Mouse (Mus musculus) embryonic facial prominence, embryonic 12.5 days (tissue): ENCODE results near the gene Fbxo47. TPM values are rescaled to one million over a fixed set of nuclear protein-coding genes. Genes with fewer than 3 reads are reported as not detected.

Experiments
- ATAC-seq: fragments of 200-750 bp; cut with Nextera tagmentation; 2 replicates; pipeline ENCODE4 v1.8.0; 2017; ENCODE audit not compliant: insufficient number of reproducible peaks, insufficient read depth, low FRiP score, low TSS enrichment
- H3K27ac ChIP-seq: fragments of 300-500 bp; sonication (generic); 2 replicates; pipeline ENCODE4 v1.5.1; 2016; ENCODE audit warnings: mild to moderate bottlenecking
- H3K27me3 ChIP-seq: fragments of 300-500 bp; sonication (generic); 2 replicates; pipeline ENCODE4 v1.6.1; 2016; ENCODE audit warnings: mild to moderate bottlenecking, moderate library complexity
- H3K36me3 ChIP-seq: fragments of 300-500 bp; sonication (generic); 2 replicates; pipeline ENCODE4 v1.6.1; 2016; ENCODE audit warnings: mild to moderate bottlenecking
- H3K4me1 ChIP-seq: fragments of 300-500 bp; sonication (generic); 2 replicates; pipeline ENCODE4 v1.6.1; 2016
- H3K4me2 ChIP-seq: fragments of 300-500 bp; sonication (generic); replicated peaks from 2 replicates; pipeline ENCODE4 v1.6.1; 2016; ENCODE audit warnings: mild to moderate bottlenecking, moderate library complexity
- H3K4me3 ChIP-seq: fragments of 300-500 bp; sonication (generic); 2 replicates; pipeline ENCODE4 v1.5.1; 2016; ENCODE audit warnings: mild to moderate bottlenecking
- H3K9ac ChIP-seq: fragments of 300-500 bp; sonication (generic); 2 replicates; pipeline ENCODE4 v1.6.1; 2016; ENCODE audit warnings: mild to moderate bottlenecking, moderate library complexity
- H3K9me3 ChIP-seq: fragments of 300-500 bp; sonication (generic); 2 replicates; pipeline ENCODE4 v1.6.1; 2016; ENCODE audit warnings: mild to moderate bottlenecking, moderate library complexity
- WGBS: fragments of 180-500 bp; shearing (Covaris S2); methylation state at CpG from one replicate; pipeline ENCODE4 v1.1.7; 2016; 5-methylcytosine and 5-hydroxymethylcytosine counted together
- polyA plus RNA-seq: library from polyadenylated mRNA; unstranded; fragments of >200 nt; fragmentation: Nextera tagmentation; extraction: Ambion mirVana; gene quantifications from 2 replicates; pipeline ENCODE4 v1.2.1, GENCODE M21; 2016

Gene Fbxo47
- polyA plus RNA-seq, 1 experiment from 2014 or later, result 0.51 TPM

GRCm38 (mm10) chr11:97905540-97905939 lies 21.6 kb upstream of the Fbxo47 start:
- no peaks in the 10 kb centered on the region for H3K9me3 ChIP-seq
- H3K9ac ChIP-seq, result no peak overlapping the region
- H3K4me1 ChIP-seq, result no peaks in the 10 kb centered on the region
- no peaks in the 10 kb centered on the region for H3K27me3 ChIP-seq
- no peak overlapping the region for H3K27ac ChIP-seq
- no peaks in the 10 kb centered on the region for H3K36me3 ChIP-seq
- 83% methylated on average over 2 of the region's 2 CpGs for WGBS
- no peak for ATAC-seq
- H3K4me3 ChIP-seq, result no peak overlapping the region
- H3K4me2 ChIP-seq, result no peak overlapping the region

GRCm38 (mm10) chr11:97904801-97905200 lies 20.8 kb upstream of the Fbxo47 start:
- no peak overlapping the region for H3K27ac ChIP-seq
- no peak overlapping the region for H3K9ac ChIP-seq
- H3K4me2 ChIP-seq, result no peak overlapping the region
- no peaks in the 10 kb centered on the region for H3K27me3 ChIP-seq
- no peaks in the 10 kb centered on the region for H3K4me1 ChIP-seq
- no peak overlapping the region for H3K4me3 ChIP-seq
- H3K36me3 ChIP-seq, result no peaks in the 10 kb centered on the region
- WGBS, result 82% methylated on average over 13 of the region's 13 CpGs
- no peaks in the 10 kb centered on the region for H3K9me3 ChIP-seq
- no peak for ATAC-seq

GRCm38 (mm10) chr11:97901806-97902205 lies 17.9 kb upstream of the Fbxo47 start:
- Histone ChIP-seq H3K4me1 (no peaks in the 10 kb centered on the region), H3K9me3 (no peaks in the 10 kb centered on the region), H3K27me3 (no peaks in the 10 kb centered on the region), H3K36me3 (no peaks in the 10 kb centered on the region), H3K4me2 (no peak overlapping the region), H3K27ac (no peak overlapping the region), H3K9ac (no peak overlapping the region), H3K4me3 (no peak overlapping the region)
- ATAC-seq, result no peak
- WGBS, result 77% methylated on average over 6 of the region's 6 CpGs

- H3K9ac ChIP-seq, result no peak overlapping the region
- no peak overlapping the region for H3K27ac ChIP-seq
- no peaks in the 10 kb centered on the region for H3K27me3 ChIP-seq
- H3K4me1 ChIP-seq, result no peaks in the 10 kb centered on the region
- H3K36me3 ChIP-seq, result no peaks in the 10 kb centered on the region
- ATAC-seq, result 0 out of 2 replicates have a peak, but pooled peaks have one; percentile 66
- H3K4me2 ChIP-seq, result no peak overlapping the region
- no peak overlapping the region for H3K4me3 ChIP-seq
- no peaks in the 10 kb centered on the region for H3K9me3 ChIP-seq
- 5% methylated on average over 2 of the region's 2 CpGs for WGBS
Measured at GRCm38 (mm10) chr11:97899822-97900221, 15.9 kb upstream of the Fbxo47 start.

GRCm38 (mm10) chr11:97897568-97898185 lies 13.7 kb upstream of the Fbxo47 start:
- Histone ChIP-seq H3K4me3 (no peak overlapping the region), H3K9me3 (no peaks in the 10 kb centered on the region), H3K27ac (no peak overlapping the region), H3K4me2 (no peak overlapping the region), H3K4me1 (no peaks in the 10 kb centered on the region), H3K9ac (no peak overlapping the region), H3K27me3 (no peaks in the 10 kb centered on the region), H3K36me3 (no peaks in the 10 kb centered on the region)
- 75% methylated on average over 3 of the region's 3 CpGs for WGBS
- no peak for ATAC-seq

- 74% methylated on average over 4 of the region's 4 CpGs for WGBS
- no peak overlapping the region for H3K4me2 ChIP-seq
- H3K36me3 ChIP-seq, result no peaks in the 10 kb centered on the region
- H3K27ac ChIP-seq, result no peak overlapping the region
- no peaks in the 10 kb centered on the region for H3K27me3 ChIP-seq
- no peaks in the 10 kb centered on the region for H3K9me3 ChIP-seq
- no peaks in the 10 kb centered on the region for H3K4me1 ChIP-seq
- no peak overlapping the region for H3K9ac ChIP-seq
- ATAC-seq, result no peak
- no peak overlapping the region for H3K4me3 ChIP-seq
Measured at GRCm38 (mm10) chr11:97896655-97897054, 12.7 kb upstream of the Fbxo47 start.

- no peak overlapping the region for H3K9ac ChIP-seq
- no peaks in the 10 kb centered on the region for H3K4me1 ChIP-seq
- no peaks in the 10 kb centered on the region for H3K27me3 ChIP-seq
- H3K36me3 ChIP-seq, result no peaks in the 10 kb centered on the region
- ATAC-seq, result no peak
- H3K4me3 ChIP-seq, result no peak overlapping the region
- no peak overlapping the region for H3K27ac ChIP-seq
- 77% methylated on average over 5 of the region's 5 CpGs for WGBS
- H3K4me2 ChIP-seq, result no peak overlapping the region
- H3K9me3 ChIP-seq, result no peaks in the 10 kb centered on the region
Measured at GRCm38 (mm10) chr11:97891821-97892220, 7.9 kb upstream of the Fbxo47 start.

- H3K27ac ChIP-seq, result no peak overlapping the region
- peak overlapping the region; percentile 54; the same call in 1 of the 2 replicates for H3K4me3 ChIP-seq
- no peak for ATAC-seq
- no peak overlapping the region for H3K4me2 ChIP-seq
- no peak overlapping the region for H3K9ac ChIP-seq
- no peaks in the 10 kb centered on the region for H3K4me1 ChIP-seq
- WGBS, result 91% methylated on average over 2 of the region's 2 CpGs
- H3K36me3 ChIP-seq, result no peaks in the 10 kb centered on the region
- no peaks in the 10 kb centered on the region for H3K9me3 ChIP-seq
- H3K27me3 ChIP-seq, result no peaks in the 10 kb centered on the region
Measured at GRCm38 (mm10) chr11:97885296-97885915, 1.5 kb upstream of the Fbxo47 start.

- peak overlapping the region; percentile 54 for H3K4me3 ChIP-seq
Measured at GRCm38 (mm10) chr11:97884601-97885185, 739 bp upstream of the Fbxo47 start.

GRCm38 (mm10) chr11:97883542-97883917 lies 424 bp downstream of the Fbxo47 start:
- ATAC-seq, result no peak
- Histone ChIP-seq H3K4me1 (no peaks in the 10 kb centered on the region), H3K36me3 (no peaks in the 10 kb centered on the region), H3K27ac (peak overlapping the region; percentile 84), H3K4me3 (peak overlapping the region; percentile 54), H3K9me3 (no peaks in the 10 kb centered on the region), H3K4me2 (peak overlapping the region; percentile 52), H3K9ac (peak overlapping the region; percentile 42; the same call in 1 of the 2 replicates), H3K27me3 (no peaks in the 10 kb centered on the region)
- 3% methylated on average over 26 of the region's 26 CpGs for WGBS

More at GRCm38 (mm10) chr11:97884601-97885185, 739 bp upstream of the Fbxo47 start:
- H3K9ac ChIP-seq, result peak overlapping the region; percentile 2; the same call in 1 of the 2 replicates
- no peaks in the 10 kb centered on the region for H3K36me3 ChIP-seq
- 25% methylated on average over 7 of the region's 7 CpGs for WGBS
- no peaks in the 10 kb centered on the region for H3K27me3 ChIP-seq
- H3K9me3 ChIP-seq, result no peaks in the 10 kb centered on the region
- ATAC-seq, result no peak
- H3K4me2 ChIP-seq, result peak overlapping the region; percentile 52
- peak overlapping the region; percentile 65 for H3K27ac ChIP-seq
- no peaks in the 10 kb centered on the region for H3K4me1 ChIP-seq

GRCm38 (mm10) chr11:97880362-97880761 lies 3.6 kb downstream of the Fbxo47 start:
- no peaks in the 10 kb centered on the region for H3K9me3 ChIP-seq
- H3K4me2 ChIP-seq, result no peak overlapping the region
- no peak overlapping the region for H3K4me3 ChIP-seq
- 93% methylated on average over 4 of the region's 4 CpGs for WGBS
- H3K9ac ChIP-seq, result no peak overlapping the region
- H3K27ac ChIP-seq, result no peak overlapping the region
- ATAC-seq, result no peak
- H3K36me3 ChIP-seq, result no peaks in the 10 kb centered on the region
- no peaks in the 10 kb centered on the region for H3K4me1 ChIP-seq
- no peaks in the 10 kb centered on the region for H3K27me3 ChIP-seq

- Histone ChIP-seq H3K27ac (no peak overlapping the region), H3K4me3 (no peak overlapping the region), H3K9ac (no peak overlapping the region), H3K27me3 (no peaks in the 10 kb centered on the region), H3K36me3 (no peaks in the 10 kb centered on the region), H3K9me3 (no peaks in the 10 kb centered on the region), H3K4me2 (no peak overlapping the region), H3K4me1 (no peaks in the 10 kb centered on the region)
- no peak for ATAC-seq
- 85% methylated on average over 2 of the region's 2 CpGs for WGBS
Measured at GRCm38 (mm10) chr11:97877341-97877740, 6.6 kb downstream of the Fbxo47 start.
